Mouse (Mus musculus) brain, adult 2 months (tissue): ENCODE measurements around the gene Minos1.

Experiments
- DNase-seq: peaks from one replicate; pipeline ENCODE4 v3.0.0; 2011; ENCODE audit warnings: low read depth, low spot score

The Minos1 gene

GRCm38 (mm10) chr4:139095406-139095805 lies 35.5 kb downstream of the Minos1 start:
- DNase-seq: no peak

- no peak for DNase-seq
Observed at GRCm38 (mm10) chr4:139093196-139093530, 37.8 kb downstream of the Minos1 start.

- DNase-seq: peak; percentile 36
Observed at GRCm38 (mm10) chr4:139092356-139093195, 38.3 kb downstream of the Minos1 start, which contains the start of gene Nbl1. TSS of gene Nbl1 (minus strand) at chr4:139092993.

- no peak for DNase-seq
Observed at GRCm38 (mm10) chr4:139091478-139092355, 39.2 kb downstream of the Minos1 start.

GRCm38 (mm10) chr4:139091066-139091465 lies 39.8 kb downstream of the Minos1 start:
- no peak for DNase-seq

GRCm38 (mm10) chr4:139090303-139090940 lies 40.5 kb downstream of the Minos1 start:
- DNase-seq: no peak

GRCm38 (mm10) chr4:139088982-139089671 lies 41.8 kb downstream of the Minos1 start:
- DNase-seq: no peak

- DNase-seq: no peak
Observed at GRCm38 (mm10) chr4:139086984-139087383, 43.9 kb downstream of the Minos1 start.

- DNase-seq: peak; percentile 90
Observed at GRCm38 (mm10) chr4:139086037-139086436, 44.9 kb downstream of the Minos1 start.

GRCm38 (mm10) chr4:139085337-139085736 lies 45.6 kb downstream of the Minos1 start:
- DNase-seq: no peak

- DNase-seq: peak; percentile 43
Observed at GRCm38 (mm10) chr4:139082790-139083564, 47.9 kb downstream of the Minos1 start.

- DNase-seq: peak; percentile 89
Observed at GRCm38 (mm10) chr4:139081270-139081931, 49.5 kb downstream of the Minos1 start.

- DNase-seq: no peak
Observed at GRCm38 (mm10) chr4:139080259-139080658, 50.7 kb downstream of the Minos1 start.

- no peak for DNase-seq
Observed at GRCm38 (mm10) chr4:139079439-139079838, 51.5 kb downstream of the Minos1 start.

GRCm38 (mm10) chr4:139078726-139079125 lies 52.2 kb downstream of the Minos1 start:
- DNase-seq: peak; percentile 44

- DNase-seq: peak; percentile 69
Observed at GRCm38 (mm10) chr4:139078313-139078712, 52.6 kb downstream of the Minos1 start.

GRCm38 (mm10) chr4:139075915-139076314 lies 55.0 kb downstream of the Minos1 start:
- DNase-seq: peak; percentile 82

- DNase-seq: peak; percentile 49
Observed at GRCm38 (mm10) chr4:139075041-139075711, 55.7 kb downstream of the Minos1 start, which contains the start of gene Htr6. TSS of gene Htr6 (minus strand) at chr4:139075570.

- peak; percentile 40 for DNase-seq
Observed at GRCm38 (mm10) chr4:139074060-139074459, 56.9 kb downstream of the Minos1 start.
